Mouse (Mus musculus): Measurements from ENCODE around the gene Ube2c.

DNA sequence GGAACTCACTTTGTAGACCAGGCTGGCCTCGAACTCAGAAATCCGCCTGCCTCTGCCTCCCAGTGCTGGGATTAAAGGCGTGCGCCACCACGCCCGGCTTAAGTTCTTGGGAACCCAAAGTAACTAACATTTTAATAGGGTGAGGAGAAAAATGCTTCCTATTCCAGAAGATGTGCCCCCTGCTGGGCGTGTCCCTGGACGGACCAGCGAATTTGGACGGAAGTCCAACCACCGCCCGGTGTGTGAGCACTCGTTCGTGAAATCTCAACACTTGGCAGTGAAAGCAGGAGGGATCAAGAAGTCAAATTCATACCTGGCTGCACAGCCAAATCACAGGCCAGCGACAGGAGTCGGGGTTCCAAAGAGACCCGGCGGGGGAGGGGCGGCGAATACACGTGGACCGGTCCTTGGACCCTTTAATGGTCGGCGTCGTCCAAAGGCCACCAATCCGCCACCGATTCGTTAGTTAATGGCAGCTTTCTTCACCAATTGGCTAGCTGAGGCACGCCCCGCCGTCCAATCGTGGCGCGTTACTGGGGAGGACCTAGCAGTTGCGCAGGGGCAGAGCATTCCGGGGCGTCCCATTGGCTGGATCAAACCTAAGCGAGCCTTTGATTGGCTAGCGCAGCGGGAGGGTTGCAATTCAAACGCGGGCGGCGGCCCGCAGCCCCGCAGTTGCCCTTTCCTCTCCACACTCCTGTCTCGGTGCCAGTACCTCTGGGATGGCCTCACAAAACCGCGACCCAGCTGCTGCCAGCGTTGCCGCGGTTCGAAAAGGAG, at the start of gene Ube2c:
- TF ChIP-seq MYOD1 (IDR thresholded peaks at IDR 0.05; ENCODE audit: control insufficient read depth, insufficient read length, low read depth) = no peak
- peak; percentile 6 for TF ChIP-seq CTCF (IDR thresholded peaks at IDR 0.05; ENCODE audit: control insufficient read depth, insufficient read depth, insufficient read length)
- peak; percentile 77 for TF ChIP-seq MAX (IDR thresholded peaks at IDR 0.05)
- TF ChIP-seq USF1 (IDR thresholded peaks at IDR 0.05; ENCODE audit: low read depth) = no peak
- no peak for TF ChIP-seq CEBPB (IDR thresholded peaks at IDR 0.05; ENCODE audit: low read depth)
- no peak for TF ChIP-seq MYOG (IDR thresholded peaks at IDR 0.05; ENCODE audit: control insufficient read depth, extremely low read depth, insufficient read length)
- no peak for TF ChIP-seq FOSL1 (IDR thresholded peaks at IDR 0.05; ENCODE audit: insufficient read depth, low read length, poor library complexity, severe bottlenecking)

All from C2C12 (cell line).